Mouse (Mus musculus): ENCODE measurements around the gene Epb41l4b.

- no peak for TF ChIP-seq CTCF (IDR thresholded peaks at IDR 0.05; ENCODE audit: low read depth, low read length)
- TF ChIP-seq POLR2AphosphoS5 (IDR thresholded peaks at IDR 0.05; ENCODE audit: insufficient replicate concordance, low read depth, low read length) = no peak
Observed at GRCm38 (mm10) chr4:56990215-56990584, 153.0 kb downstream of the Epb41l4b start, which contains the start of gene Frrs1l.

All from G1E (cell line).